Mouse (Mus musculus) olfactory bulb, adult 2 months (tissue): Measurements from ENCODE around the gene Kif13a.

Source experiments
- CTCF ChIP-seq: fragments of 200-500 bp; IDR thresholded peaks from 2 replicates; pipeline ENCODE4 v1.5.1; 2012; ENCODE audit warnings: low read depth, mild to moderate bottlenecking, low read length, moderate library complexity; ENCODE audit not compliant: insufficient read depth
- POLR2A ChIP-seq: fragments of 200-500 bp; IDR thresholded peaks from 2 replicates; pipeline ENCODE4 v1.6.1; 2012; ENCODE audit warnings: mild to moderate bottlenecking, low read depth, low read length, moderate library complexity; ENCODE audit not compliant: insufficient read depth

DNA sequence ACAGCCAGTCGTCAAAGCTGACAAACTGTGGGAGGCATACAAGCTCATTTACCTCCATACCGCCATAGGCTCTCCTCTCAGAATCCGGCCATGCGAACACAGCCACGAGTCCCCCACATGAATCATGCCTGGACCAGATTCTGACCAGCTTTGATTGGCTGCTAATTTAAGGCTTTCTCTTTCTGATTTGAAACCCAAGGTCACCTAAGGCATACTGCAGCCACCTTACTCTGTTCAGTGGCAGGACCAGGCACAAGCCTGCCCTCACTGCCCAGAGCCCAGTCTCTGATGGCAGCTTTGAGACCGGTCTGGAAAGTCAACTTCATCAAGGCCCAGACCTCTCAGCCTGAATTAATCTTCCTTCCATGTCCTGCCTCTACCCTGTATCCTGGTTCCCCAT is 17.7 kb downstream of the Kif13a start:
- TF ChIP-seq CTCF (no peak), POLR2A (no peak)
